Mouse (Mus musculus) midbrain, postnatal 0 days (tissue): ENCODE data around the gene Taf9. TPM values are rescaled to one million over a fixed set of nuclear protein-coding genes. Genes with fewer than 3 reads are reported as not detected.

Source experiments
- ATAC-seq: fragments of 200-750 bp; cut with Nextera tagmentation; 2 replicates; pipeline ENCODE4 v1.8.0; 2017; ENCODE audit warnings: moderate number of reproducible peaks, mild to moderate bottlenecking, moderate TSS enrichment, moderate library complexity; ENCODE audit not compliant: low FRiP score
- DNase-seq: peaks from one replicate; pipeline ENCODE4 v3.0.0-alpha.2; 2015; ENCODE audit warnings: low spot score
- H3K27ac ChIP-seq: fragments of 300-500 bp; sonication (generic); 2 replicates; pipeline ENCODE4 v1.5.1; 2014; ENCODE audit warnings: low read depth, mild to moderate bottlenecking, low read length, mixed read lengths
- H3K27me3 ChIP-seq: fragments of 300-500 bp; sonication (generic); 2 replicates; pipeline ENCODE4 v1.6.1; 2014; ENCODE audit warnings: low read length, control low read depth, mixed read lengths; ENCODE audit not compliant: insufficient read depth
- H3K36me3 ChIP-seq: fragments of 300-500 bp; sonication (generic); 2 replicates; pipeline ENCODE4 v1.6.1; 2014; ENCODE audit warnings: low read length, control low read depth, mixed read lengths; ENCODE audit not compliant: insufficient read depth
- H3K4me1 ChIP-seq: fragments of 300-500 bp; sonication (generic); 2 replicates; pipeline ENCODE4 v1.6.1; 2014; ENCODE audit warnings: mild to moderate bottlenecking, control low read depth, antibody characterized with exemption, low read length, mixed read lengths; ENCODE audit not compliant: insufficient read depth
- H3K4me2 ChIP-seq: fragments of 300-500 bp; sonication (generic); 2 replicates; pipeline ENCODE4 v1.6.1; 2014; ENCODE audit warnings: low read depth, mild to moderate bottlenecking, low read length, mixed read lengths; ENCODE audit not compliant: poor library complexity, severe bottlenecking
- H3K4me3 ChIP-seq: fragments of 300-500 bp; sonication (generic); 2 replicates; pipeline ENCODE4 v1.5.1; 2014; ENCODE audit warnings: low read depth, mild to moderate bottlenecking, low read length, moderate library complexity
- H3K9ac ChIP-seq: fragments of 300-500 bp; sonication (generic); replicated peaks from 2 replicates; pipeline ENCODE4 v1.6.1; 2014; ENCODE audit warnings: mild to moderate bottlenecking, low read length, moderate library complexity, mixed read lengths; ENCODE audit not compliant: poor library complexity, severe bottlenecking
- H3K9me3 ChIP-seq: fragments of 300-500 bp; sonication (generic); 2 replicates; pipeline ENCODE4 v1.6.1; 2016; ENCODE audit warnings: low read length, control low read depth
- CTCF ChIP-seq: IDR thresholded peaks from 2 replicates; pipeline ENCODE4 v1.5.1; 2016; ENCODE audit warnings: antibody characterized with exemption, mild to moderate bottlenecking
- WGBS: fragments of 180-500 bp; shearing (Covaris S2); extraction: QIAGEN DNeasy Blood & Tissue Kit; methylation state at CpG from one replicate; pipeline ENCODE4 v1.1.7; 2014; 5-methylcytosine and 5-hydroxymethylcytosine counted together
- polyA plus RNA-seq: library from polyadenylated mRNA; unstranded; fragments of >200 nt; fragmentation: Nextera tagmentation; extraction: Ambion mirVana; gene quantifications from 2 replicates; pipeline ENCODE4 v1.2.1, GENCODE M21; 2015
- total RNA-seq: library from RNA; depleted of rRNA; stranded (reverse); fragments of >200 nt; gene quantifications from 2 replicates; pipeline ENCODE4 v1.2.3, GENCODE M21; 2014; rRNA removed

The Taf9 gene
- 41.5 and 58.3 TPM in 2 replicates for total RNA-seq
- polyA plus RNA-seq: 45.9 and 51.3 TPM in 2 replicates

GRCm38 (mm10) chr13:100651439-100652186, at the start of gene Taf9:
Taf9 (plus strand) TSS chr13:100651579.
- no peaks in the 10 kb centered on the region; the same call in 1 of the 2 replicates for H3K36me3 ChIP-seq
- H3K4me1 ChIP-seq: peaks cover 7% of the 10 kb centered on the region; the same call in 1 of the 2 replicates
- H3K27ac ChIP-seq: peak within 1 kb of the TSS; percentile 98
- WGBS: under 1% methylated on average over 59 of the region's 63 CpGs
- H3K27me3 ChIP-seq: no peaks in the 10 kb centered on the region
- H3K4me3 ChIP-seq: peak within 1 kb of the TSS; percentile 91
- H3K9me3 ChIP-seq: no peaks in the 10 kb centered on the region
- peak within 1 kb of the TSS; percentile 72 for H3K4me2 ChIP-seq
- ATAC-seq (peak; percentile 85), DNase-seq (no peak)
- no peak for TF ChIP-seq CTCF
- peak within 1 kb of the TSS; percentile 91 for H3K9ac ChIP-seq

- no peak for TF ChIP-seq CTCF
- H3K4me2 ChIP-seq: no peak overlapping the region
- no peaks in the 10 kb centered on the region for H3K27me3 ChIP-seq
- no peaks in the 10 kb centered on the region for H3K9me3 ChIP-seq
- H3K36me3 ChIP-seq: no peaks in the 10 kb centered on the region
- H3K4me3 ChIP-seq: no peak overlapping the region
- no peak for ATAC-seq
- no peak for DNase-seq
- H3K4me1 ChIP-seq: no peaks in the 10 kb centered on the region
- WGBS: 56% methylated on average over 5 of the region's 5 CpGs
- no peak overlapping the region for H3K9ac ChIP-seq
- H3K27ac ChIP-seq: no peak overlapping the region
Measured at GRCm38 (mm10) chr13:100602239-100602902, 49.0 kb upstream of the Taf9 start.

GRCm38 (mm10) chr13:100603031-100603737, 48.2 kb upstream of the Taf9 start:
- H3K4me1 ChIP-seq: no peaks in the 10 kb centered on the region
- no peak overlapping the region for H3K4me2 ChIP-seq
- no peak overlapping the region for H3K4me3 ChIP-seq
- ATAC-seq: no peak
- TF ChIP-seq CTCF: no peak
- WGBS: 84% methylated on average over 10 of the region's 10 CpGs
- H3K9me3 ChIP-seq: no peaks in the 10 kb centered on the region
- H3K27ac ChIP-seq: no peak overlapping the region
- H3K27me3 ChIP-seq: no peaks in the 10 kb centered on the region
- no peak for DNase-seq
- H3K36me3 ChIP-seq: no peaks in the 10 kb centered on the region
- H3K9ac ChIP-seq: no peak overlapping the region

- no peak for TF ChIP-seq CTCF
- no peak overlapping the region for H3K4me3 ChIP-seq
- H3K27me3 ChIP-seq: no peaks in the 10 kb centered on the region
- H3K9ac ChIP-seq: no peak overlapping the region
- no peak overlapping the region for H3K4me2 ChIP-seq
- DNase-seq (no peak), ATAC-seq (no peak)
- 93% methylated on average over 11 of the region's 11 CpGs for WGBS
- H3K27ac ChIP-seq: no peak overlapping the region
- H3K36me3 ChIP-seq: no peaks in the 10 kb centered on the region
- H3K9me3 ChIP-seq: no peaks in the 10 kb centered on the region
- no peaks in the 10 kb centered on the region for H3K4me1 ChIP-seq
Measured at GRCm38 (mm10) chr13:100603738-100604095, 47.7 kb upstream of the Taf9 start.

GRCm38 (mm10) chr13:100605845-100606244, 45.5 kb upstream of the Taf9 start:
- Histone ChIP-seq H3K4me1 (no peaks in the 10 kb centered on the region), H3K9ac (no peak overlapping the region), H3K4me3 (no peak overlapping the region), H3K9me3 (no peaks in the 10 kb centered on the region), H3K27ac (no peak overlapping the region), H3K4me2 (no peak overlapping the region), H3K27me3 (no peaks in the 10 kb centered on the region), H3K36me3 (no peaks in the 10 kb centered on the region)
- ATAC-seq (no peak), DNase-seq (no peak)
- WGBS: 55% methylated on average over 1 of the region's 1 CpGs
- no peak for TF ChIP-seq CTCF
